Mouse (Mus musculus) embryonic facial prominence, embryonic 15.5 days (tissue): ENCODE data around the gene Ago3. TPM values are rescaled to one million over a fixed set of nuclear protein-coding genes. Genes with fewer than 3 reads are reported as not detected.

Experiments
- ATAC-seq: fragments of 200-750 bp; cut with Nextera tagmentation; 2 replicates; pipeline ENCODE4 v1.8.0; 2017; ENCODE audit warnings: low read depth, moderate TSS enrichment; ENCODE audit not compliant: insufficient number of reproducible peaks, low FRiP score, low TSS enrichment
- H3K27ac ChIP-seq: fragments of 300-500 bp; sonication (generic); replicated peaks from 2 replicates; pipeline ENCODE4 v1.5.1; 2015; ENCODE audit warnings: mild to moderate bottlenecking, inconsistent platforms
- H3K27me3 ChIP-seq: fragments of 300-500 bp; sonication (generic); 2 replicates; pipeline ENCODE4 v1.6.1; 2015; ENCODE audit warnings: inconsistent platforms
- H3K36me3 ChIP-seq: fragments of 300-500 bp; sonication (generic); 2 replicates; pipeline ENCODE4 v1.6.1; 2015; ENCODE audit warnings: mild to moderate bottlenecking, inconsistent platforms
- H3K4me1 ChIP-seq: fragments of 300-500 bp; sonication (generic); 2 replicates; pipeline ENCODE4 v1.6.1; 2015; ENCODE audit warnings: inconsistent platforms
- H3K4me2 ChIP-seq: fragments of 300-500 bp; sonication (generic); replicated peaks from 2 replicates; pipeline ENCODE4 v1.6.1; 2015; ENCODE audit warnings: mild to moderate bottlenecking, inconsistent platforms
- H3K4me3 ChIP-seq: fragments of 300-500 bp; sonication (generic); replicated peaks from 2 replicates; pipeline ENCODE4 v1.5.1; 2015; ENCODE audit warnings: mild to moderate bottlenecking, inconsistent platforms
- H3K9ac ChIP-seq: fragments of 300-500 bp; sonication (generic); 2 replicates; pipeline ENCODE4 v1.6.1; 2015; ENCODE audit warnings: inconsistent platforms
- H3K9me3 ChIP-seq: fragments of 300-500 bp; sonication (generic); replicated peaks from 2 replicates; pipeline ENCODE4 v1.6.1; 2016; ENCODE audit warnings: inconsistent platforms
- WGBS: fragments of 180-500 bp; shearing (Covaris S2); methylation state at CpG from one replicate; pipeline ENCODE4 v1.1.7; 2015; 5-methylcytosine and 5-hydroxymethylcytosine counted together
- polyA plus RNA-seq: library from polyadenylated mRNA; unstranded; fragments of >200 nt; fragmentation: Nextera tagmentation; extraction: Ambion mirVana; gene quantifications from 2 replicates; pipeline ENCODE4 v1.2.1, GENCODE M21; 2015

Gene Ago3
- polyA plus RNA-seq, 1 experiment from 2014 or later = 17.2 TPM

DNA sequence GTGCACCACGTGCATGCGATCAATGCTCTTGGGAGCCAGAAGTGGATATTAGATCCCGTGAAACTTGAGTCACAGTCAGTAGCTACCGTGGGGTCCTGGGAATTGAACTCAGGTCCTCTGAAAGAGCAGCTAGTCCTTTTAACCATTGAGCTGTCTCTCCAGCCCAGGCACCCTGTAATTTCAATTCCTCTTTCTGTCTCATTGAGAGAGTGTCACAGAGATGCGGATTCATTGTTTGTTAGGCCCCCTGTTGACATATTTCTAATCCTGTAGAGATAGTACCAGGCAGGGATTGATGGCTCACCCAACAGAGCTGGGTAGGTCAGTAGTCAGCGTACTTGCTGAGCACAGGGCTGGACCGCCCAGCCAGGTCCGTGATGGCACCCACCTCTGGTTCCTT, 139.0 kb downstream of the Ago3 start:
- Histone ChIP-seq H3K27me3 (peaks cover 16% of the 10 kb centered on the region), H3K36me3 (no peaks in the 10 kb centered on the region), H3K4me2 (no peak overlapping the region), H3K27ac (no peak overlapping the region), H3K9me3 (no peaks in the 10 kb centered on the region), H3K9ac (no peak overlapping the region), H3K4me3 (no peak overlapping the region), H3K4me1 (peaks cover 35% of the 10 kb centered on the region)
- no peak for ATAC-seq
- 75% methylated on average over 8 of the region's 8 CpGs for WGBS

DNA sequence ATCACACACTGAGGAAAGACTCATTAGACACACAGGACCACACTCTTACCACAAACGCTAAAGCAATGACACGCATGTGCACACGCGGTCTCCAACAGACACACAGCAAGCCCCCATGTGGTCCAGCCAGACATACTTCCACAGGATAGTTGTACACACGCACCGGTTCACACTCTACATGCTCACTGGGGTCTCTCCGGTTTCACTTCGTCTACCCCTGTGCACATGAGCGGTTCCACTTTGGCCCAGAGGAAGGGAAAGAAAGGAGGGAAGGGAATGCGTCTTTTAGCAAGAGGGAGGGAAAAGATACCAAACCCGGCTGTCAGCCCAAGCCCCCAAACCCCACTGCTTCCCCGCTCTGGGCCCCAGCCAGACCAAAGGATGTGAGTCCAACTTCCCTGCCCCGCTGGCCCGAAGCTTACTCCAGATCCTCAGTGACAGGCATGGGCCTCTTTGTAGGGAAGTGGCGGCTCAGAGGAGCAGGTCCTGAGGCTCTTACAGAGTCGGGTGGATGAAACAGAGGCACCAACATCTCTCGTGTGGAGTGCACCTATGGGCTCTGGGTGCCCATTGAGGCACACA, 141.2 kb downstream of the Ago3 start:
- Histone ChIP-seq H3K27me3 (peaks cover 16% of the 10 kb centered on the region), H3K36me3 (no peaks in the 10 kb centered on the region), H3K4me1 (peaks cover 35% of the 10 kb centered on the region), H3K9ac (no peak overlapping the region), H3K4me2 (peak overlapping the region; percentile 82), H3K4me3 (peak overlapping the region; percentile 59), H3K27ac (peak overlapping the region; percentile 84), H3K9me3 (no peaks in the 10 kb centered on the region)
- WGBS = 23% methylated on average over 17 of the region's 17 CpGs
- peak; percentile 55 for ATAC-seq

DNA sequence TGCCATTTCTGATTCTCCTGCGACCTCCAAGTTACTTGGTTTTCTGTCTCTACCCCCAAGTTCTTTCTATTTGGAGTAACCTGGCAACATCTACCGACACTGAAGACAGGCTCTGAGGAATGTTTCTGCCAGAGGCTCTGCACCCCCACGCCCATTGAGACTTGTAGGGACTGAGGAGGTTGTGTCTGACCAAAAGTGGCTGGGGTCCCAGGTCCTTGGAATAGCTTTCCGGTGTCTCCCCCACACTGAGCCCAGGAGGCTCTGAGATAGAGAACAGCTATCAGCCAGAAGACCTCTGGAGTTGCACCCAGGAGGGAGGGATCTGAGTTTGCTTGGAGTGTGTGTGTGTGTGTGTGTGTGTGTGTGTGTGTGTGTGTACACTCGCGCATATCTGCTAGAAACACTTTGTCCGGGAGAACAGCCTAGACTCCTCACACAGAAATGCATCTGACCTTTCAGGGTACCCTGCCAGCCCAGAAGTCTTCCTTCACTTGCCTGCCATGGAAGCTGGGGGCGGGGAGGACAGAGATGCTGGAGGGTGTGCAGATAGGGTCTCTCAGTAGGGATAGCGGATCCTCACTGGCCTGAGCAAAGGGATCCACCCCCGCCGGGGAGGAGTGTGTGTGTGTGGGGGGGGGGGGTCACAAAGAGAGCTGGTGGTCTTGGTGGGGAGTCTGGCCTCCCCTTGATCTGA, 141.9 kb downstream of the Ago3 start:
- 34% methylated on average over 11 of the region's 11 CpGs for WGBS
- Histone ChIP-seq H3K27me3 (peaks cover 16% of the 10 kb centered on the region), H3K9me3 (no peaks in the 10 kb centered on the region), H3K4me3 (peak overlapping the region; percentile 59), H3K9ac (no peak overlapping the region; the same call in 1 of the 2 replicates), H3K27ac (peak overlapping the region; percentile 84), H3K4me2 (peak overlapping the region; percentile 82), H3K36me3 (no peaks in the 10 kb centered on the region), H3K4me1 (peaks cover 35% of the 10 kb centered on the region)
- no peak for ATAC-seq

GRCm38 (mm10) chr4:126286492-126286891, 142.9 kb downstream of the Ago3 start, which contains the start of gene Col8a2:
Col8a2 (plus strand) TSS chr4:126286793.
- Histone ChIP-seq H3K4me2 (peak within 1 kb of the TSS; percentile 82), H3K9ac (peak within 1 kb of the TSS; percentile 37; the same call in 1 of the 2 replicates), H3K4me1 (peaks cover 39% of the 10 kb centered on the region), H3K27ac (peak within 1 kb of the TSS; percentile 84), H3K9me3 (no peaks in the 10 kb centered on the region), H3K36me3 (no peaks in the 10 kb centered on the region), H3K27me3 (peaks cover 16% of the 10 kb centered on the region), H3K4me3 (peak within 1 kb of the TSS; percentile 59)
- 3% methylated on average over 40 of the region's 42 CpGs for WGBS
- peak; percentile 56 for ATAC-seq

DNA sequence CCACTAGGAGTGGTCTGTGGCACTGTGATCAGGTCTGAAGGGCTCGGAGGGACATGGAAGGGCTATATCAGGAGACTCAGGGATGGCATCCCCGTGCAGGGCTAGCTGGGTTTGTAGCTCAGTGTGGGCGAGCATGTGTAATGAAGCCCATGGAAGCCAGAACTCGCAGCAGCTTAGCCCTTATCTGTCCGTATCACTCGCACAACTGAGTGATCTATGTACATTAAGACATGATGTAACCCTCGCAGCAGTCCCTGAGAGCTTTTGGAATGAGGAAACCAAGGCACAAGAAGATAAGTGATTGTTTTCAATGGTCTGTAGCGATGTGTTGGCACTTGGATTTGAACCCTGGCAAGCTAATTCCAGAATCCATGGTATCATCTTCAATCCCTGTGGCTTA, 145.8 kb downstream of the Ago3 start:
- Histone ChIP-seq H3K4me1 (peaks cover 37% of the 10 kb centered on the region), H3K27ac (no peak overlapping the region), H3K27me3 (peaks cover 14% of the 10 kb centered on the region), H3K4me2 (no peak overlapping the region), H3K9ac (no peak overlapping the region), H3K36me3 (no peaks in the 10 kb centered on the region), H3K9me3 (no peaks in the 10 kb centered on the region), H3K4me3 (no peak overlapping the region)
- ATAC-seq = no peak
- WGBS = 81% methylated on average over 8 of the region's 8 CpGs

- Histone ChIP-seq H3K27ac (0 out of 2 replicates have a peak overlapping the region, but pooled peaks have one; percentile 1), H3K9ac (no peak overlapping the region), H3K4me2 (no peak overlapping the region), H3K36me3 (no peaks in the 10 kb centered on the region), H3K4me1 (peaks cover 41% of the 10 kb centered on the region), H3K27me3 (peaks cover 7% of the 10 kb centered on the region), H3K4me3 (no peak overlapping the region), H3K9me3 (no peaks in the 10 kb centered on the region)
- WGBS = 38% methylated on average over 9 of the region's 9 CpGs
- ATAC-seq = no peak
These were observed 147.7 kb downstream of the Ago3 start for GRCm38 (mm10) chr4:126281706-126282105.

Other genes starting within 250 kb of the Ago3 start
- gene Thrap3, start 226.8 kb downstream of the Ago3 start, polyA plus RNA-seq = 191 and 208 TPM in 2 replicates
- gene Map7d1, start 173.2 kb downstream of the Ago3 start, polyA plus RNA-seq = 59.9 and 60.4 TPM in 2 replicates
- gene Trappc3, start 167.2 kb downstream of the Ago3 start, polyA plus RNA-seq = 124 and 132 TPM in 2 replicates
- gene Col8a2, start 142.8 kb downstream of the Ago3 start, polyA plus RNA-seq = 48.6 and 60.1 TPM in 2 replicates
- gene Adprhl2, start 107.9 kb downstream of the Ago3 start, polyA plus RNA-seq = 83.5 and 89.3 TPM in 2 replicates
- gene Tekt2, start 103.9 kb downstream of the Ago3 start, polyA plus RNA-seq = 18.4 and 26.5 TPM in 2 replicates
- 5.0 and 5.5 TPM in 2 replicates for gene Ago1, start 39.0 kb upstream of the Ago3 start, polyA plus RNA-seq
- 3.1 and 3.2 TPM in 2 replicates for gene Ago4, start 103.9 kb upstream of the Ago3 start, polyA plus RNA-seq
- 30.2 and 32.6 TPM in 2 replicates for gene Clspn, start 127.4 kb upstream of the Ago3 start, polyA plus RNA-seq
- gene 5730409E04Rik, start 180.3 kb upstream of the Ago3 start, polyA plus RNA-seq = 4.7 and 5.2 TPM in 2 replicates
- 431 and 455 TPM in 2 replicates for gene Psmb2, start 248.1 kb upstream of the Ago3 start, polyA plus RNA-seq